Mouse (Mus musculus) spleen, adult 2 months (tissue): ENCODE data around the gene Cmklr1. TPM values are rescaled to one million over a fixed set of nuclear protein-coding genes. Genes with fewer than 3 reads are reported as not detected.

Experiments used
- DNase-seq, 2 experiments: peaks; one replicate each; pipeline versions ENCODE4 v3.0.0 to v3.0.0-alpha.2; 2012 to 2021; ENCODE audit warnings: low spot score in 2 of 2, low read depth in 1 of 2
- H3K27ac ChIP-seq: fragments of 200-500 bp; 2 replicates; pipeline ENCODE4 v1.5.1; 2012; ENCODE audit warnings: low read length, inconsistent platforms; ENCODE audit not compliant: insufficient read depth
- H3K27me3 ChIP-seq: fragments of 200-500 bp; 2 replicates; pipeline ENCODE4 v1.6.1; 2012; ENCODE audit warnings: mild to moderate bottlenecking, moderate library complexity, low read length, inconsistent platforms; ENCODE audit not compliant: control insufficient read depth, insufficient read depth
- H3K36me3 ChIP-seq: fragments of 200-500 bp; 2 replicates; pipeline ENCODE4 v1.6.1; 2012; ENCODE audit warnings: mild to moderate bottlenecking, low read length, inconsistent platforms; ENCODE audit not compliant: control insufficient read depth, insufficient read depth
- H3K4me1 ChIP-seq: fragments of 200-500 bp; 2 replicates; pipeline ENCODE4 v1.6.1; 2011; ENCODE audit warnings: inconsistent platforms; ENCODE audit not compliant: control insufficient read depth, insufficient read depth, insufficient read length
- H3K4me3 ChIP-seq: fragments of 200-500 bp; 2 replicates; pipeline ENCODE4 v1.5.1; 2011; ENCODE audit warnings: mild to moderate bottlenecking, inconsistent platforms; ENCODE audit not compliant: insufficient read depth, insufficient read length; ENCODE audit errors: extremely low read depth
- CTCF ChIP-seq: fragments of 200-500 bp; IDR thresholded peaks from 2 replicates; pipeline ENCODE4 v1.5.1; 2011; ENCODE audit warnings: mild to moderate bottlenecking, inconsistent platforms; ENCODE audit not compliant: insufficient read depth, insufficient read length, insufficient replicate concordance; ENCODE audit errors: extremely low read depth
- POLR2A ChIP-seq: fragments of 200-500 bp; IDR thresholded peaks from 2 replicates; pipeline ENCODE4 v1.6.1; 2011; ENCODE audit warnings: low read depth, low read length, inconsistent platforms
- WGBS: fragments of 180-500 bp; shearing (Covaris S2); methylation state at CpG from one replicate; pipeline ENCODE4 v1.1.7; 2018; 5-methylcytosine and 5-hydroxymethylcytosine counted together
- polyA plus RNA-seq: library from polyadenylated mRNA; depleted of rRNA; stranded (reverse); fragments of >200 nt; gene quantifications from 2 replicates; pipeline ENCODE4 v1.2.3, GENCODE M21; 2012

Cmklr1 gene
- polyA plus RNA-seq, 1 experiment, result 31.7 TPM

- WGBS, result 73% methylated on average over 3 of the region's 3 CpGs
Observed at GRCm38 (mm10) chr5:113606121-113606520, 44.1 kb downstream of the Cmklr1 start.

DNA sequence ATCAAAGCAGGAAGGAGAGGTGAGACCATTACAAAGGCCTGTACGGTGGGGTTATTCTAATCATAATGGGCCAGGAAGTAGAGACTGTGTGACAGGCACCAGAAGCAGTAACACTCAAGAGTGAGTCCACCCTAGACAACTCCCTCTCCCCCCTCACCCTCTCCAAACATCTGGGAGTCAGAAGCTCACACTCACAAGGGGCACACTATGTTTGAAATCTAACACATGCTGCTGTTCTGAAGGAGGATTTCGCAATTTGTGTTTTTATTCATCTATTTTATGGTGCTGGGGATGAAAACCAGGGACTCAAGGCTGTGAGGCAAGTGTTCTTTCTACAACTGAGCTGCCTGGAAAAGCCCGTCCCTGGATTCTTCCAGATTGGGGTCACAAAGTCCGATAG lies 45.5 kb downstream of the Cmklr1 start:
- H3K27ac ChIP-seq, result no peak overlapping the region
- H3K4me1 ChIP-seq, result no peaks in the 10 kb centered on the region
- H3K27me3 ChIP-seq, result no peaks in the 10 kb centered on the region
- 82% methylated on average over 4 of the region's 4 CpGs for WGBS
- no peak for DNase-seq
- H3K36me3 ChIP-seq, result no peaks in the 10 kb centered on the region
- TF ChIP-seq CTCF (no peak), POLR2A (no peak)
- no peak overlapping the region for H3K4me3 ChIP-seq

More at GRCm38 (mm10) chr5:113606121-113606520, 44.1 kb downstream of the Cmklr1 start:
- Histone ChIP-seq H3K27ac (no peak overlapping the region), H3K27me3 (no peaks in the 10 kb centered on the region), H3K4me1 (no peaks in the 10 kb centered on the region), H3K4me3 (no peak overlapping the region), H3K36me3 (no peaks in the 10 kb centered on the region)
- TF ChIP-seq CTCF, result no peak
- no peak for TF ChIP-seq POLR2A
- no peak for DNase-seq

DNA sequence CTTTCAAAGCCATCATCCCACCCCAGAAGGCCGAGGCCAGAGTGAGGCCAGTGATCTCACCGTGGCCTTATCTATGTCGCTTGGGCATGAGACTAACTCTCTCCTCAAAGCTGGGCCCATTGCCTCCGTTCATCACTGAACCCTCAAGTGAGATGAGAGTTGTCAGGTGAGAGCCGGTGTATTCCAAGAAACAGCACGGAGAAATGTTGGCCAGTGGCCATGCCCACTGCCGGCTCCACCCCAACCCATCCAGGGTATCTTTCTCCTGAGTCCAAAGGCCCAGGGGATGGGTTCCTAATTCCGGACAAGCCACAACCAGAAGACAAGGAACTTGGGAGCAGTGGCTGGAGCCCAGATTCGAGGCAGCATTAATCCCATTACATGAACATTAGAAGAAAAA lies 46.8 kb downstream of the Cmklr1 start:
- Histone ChIP-seq H3K36me3 (no peaks in the 10 kb centered on the region), H3K27ac (no peak overlapping the region), H3K27me3 (no peaks in the 10 kb centered on the region), H3K4me3 (no peak overlapping the region), H3K4me1 (no peaks in the 10 kb centered on the region)
- TF ChIP-seq CTCF, result no peak
- no peak for TF ChIP-seq POLR2A
- no peak for DNase-seq
- WGBS, result 90% methylated on average over 9 of the region's 9 CpGs

DNA sequence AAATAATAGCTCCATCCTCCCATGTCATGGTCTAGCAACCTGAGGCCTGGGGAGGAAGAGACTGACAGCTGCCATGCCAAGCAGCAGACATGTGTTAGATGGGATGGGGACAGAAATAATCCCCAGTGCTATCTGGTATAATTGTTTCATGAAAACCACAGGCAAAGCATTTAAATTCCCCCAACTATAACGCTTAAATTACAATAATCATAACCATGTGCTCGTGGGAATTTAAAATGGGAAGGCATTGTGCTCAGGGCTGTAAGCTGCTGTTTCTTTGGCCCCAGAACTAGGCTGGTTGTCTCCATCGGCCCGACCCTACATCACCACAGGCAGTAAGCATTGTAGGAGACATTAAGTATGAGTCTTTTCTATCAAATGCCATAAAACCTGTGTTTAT lies 49.4 kb downstream of the Cmklr1 start:
- Histone ChIP-seq H3K36me3 (no peaks in the 10 kb centered on the region), H3K27ac (no peak overlapping the region), H3K4me3 (no peak overlapping the region), H3K27me3 (no peaks in the 10 kb centered on the region), H3K4me1 (no peaks in the 10 kb centered on the region)
- WGBS, result 84% methylated on average over 4 of the region's 4 CpGs
- no peak for DNase-seq
- TF ChIP-seq POLR2A, result no peak
- no peak for TF ChIP-seq CTCF

- Histone ChIP-seq H3K4me1 (no peaks in the 10 kb centered on the region), H3K36me3 (no peaks in the 10 kb centered on the region), H3K27me3 (no peaks in the 10 kb centered on the region), H3K27ac (no peak overlapping the region), H3K4me3 (no peak overlapping the region)
- TF ChIP-seq POLR2A, result no peak
- TF ChIP-seq CTCF, result no peak
- no peak for DNase-seq
- 85% methylated on average over 3 of the region's 3 CpGs for WGBS
Observed at GRCm38 (mm10) chr5:113600181-113600580, 50.0 kb downstream of the Cmklr1 start.

- 81% methylated on average over 9 of the region's 9 CpGs for WGBS
Observed at GRCm38 (mm10) chr5:113596780-113597353, 53.4 kb downstream of the Cmklr1 start.

GRCm38 (mm10) chr5:113596252-113596651 lies 54.0 kb downstream of the Cmklr1 start:
- H3K4me3 ChIP-seq, result no peak overlapping the region
- no peak for TF ChIP-seq POLR2A
- no peak for TF ChIP-seq CTCF
- 85% methylated on average over 9 of the region's 9 CpGs for WGBS
- no peaks in the 10 kb centered on the region for H3K27me3 ChIP-seq
- no peaks in the 10 kb centered on the region for H3K4me1 ChIP-seq
- no peak overlapping the region for H3K27ac ChIP-seq
- no peaks in the 10 kb centered on the region for H3K36me3 ChIP-seq
- no peak for DNase-seq

More at GRCm38 (mm10) chr5:113596780-113597353, 53.4 kb downstream of the Cmklr1 start:
- no peak for TF ChIP-seq CTCF
- no peak for TF ChIP-seq POLR2A
- no peak overlapping the region for H3K4me3 ChIP-seq
- H3K27ac ChIP-seq, result no peak overlapping the region
- no peaks in the 10 kb centered on the region for H3K36me3 ChIP-seq
- no peaks in the 10 kb centered on the region for H3K27me3 ChIP-seq
- H3K4me1 ChIP-seq, result no peaks in the 10 kb centered on the region
- no peak for DNase-seq
